Mouse (Mus musculus) testis, postnatal 14 days (tissue): ENCODE data around the gene Ptpn14.

Experiments
- DNase-seq: peaks from one replicate; pipeline ENCODE4 v3.0.0; 2021; ENCODE audit warnings: low spot score

The Ptpn14 gene

GRCm38 (mm10) chr1:189814385-189814784, 86.3 kb downstream of the Ptpn14 start:
- DNase-seq = no peak

- no peak for DNase-seq
Measured at GRCm38 (mm10) chr1:189817089-189817488, 89.0 kb downstream of the Ptpn14 start.

GRCm38 (mm10) chr1:189817810-189818209, 89.7 kb downstream of the Ptpn14 start:
- DNase-seq = no peak

GRCm38 (mm10) chr1:189820111-189820510, 92.0 kb downstream of the Ptpn14 start:
- DNase-seq = no peak

GRCm38 (mm10) chr1:189824436-189824835, 96.4 kb downstream of the Ptpn14 start:
- no peak for DNase-seq

GRCm38 (mm10) chr1:189830391-189830790, 102.3 kb downstream of the Ptpn14 start:
- no peak for DNase-seq

GRCm38 (mm10) chr1:189830797-189831232, 102.7 kb downstream of the Ptpn14 start:
- DNase-seq = no peak

GRCm38 (mm10) chr1:189833351-189833750, 105.3 kb downstream of the Ptpn14 start:
- DNase-seq = no peak

GRCm38 (mm10) chr1:189834166-189834565, 106.1 kb downstream of the Ptpn14 start:
- DNase-seq = no peak

- no peak for DNase-seq
Measured at GRCm38 (mm10) chr1:189846319-189846718, 118.3 kb downstream of the Ptpn14 start.

- no peak for DNase-seq
Measured at GRCm38 (mm10) chr1:189849550-189849949, 121.5 kb downstream of the Ptpn14 start.

- no peak for DNase-seq
Measured at GRCm38 (mm10) chr1:189852051-189852450, 124.0 kb downstream of the Ptpn14 start.

- no peak for DNase-seq
Measured at GRCm38 (mm10) chr1:189852456-189852855, 124.4 kb downstream of the Ptpn14 start.

- no peak for DNase-seq
Measured at GRCm38 (mm10) chr1:189854646-189855045, 126.6 kb downstream of the Ptpn14 start.

GRCm38 (mm10) chr1:189855739-189856138, 127.7 kb downstream of the Ptpn14 start:
- DNase-seq = no peak

- DNase-seq = no peak
Measured at GRCm38 (mm10) chr1:189858377-189858776, 130.3 kb downstream of the Ptpn14 start.

GRCm38 (mm10) chr1:189860112-189860941, 132.3 kb downstream of the Ptpn14 start:
- DNase-seq = no peak

GRCm38 (mm10) chr1:189860942-189861315, 132.9 kb downstream of the Ptpn14 start:
- no peak for DNase-seq

- no peak for DNase-seq
Measured at GRCm38 (mm10) chr1:189863727-189864126, 135.7 kb downstream of the Ptpn14 start.

- DNase-seq = no peak
Measured at GRCm38 (mm10) chr1:189864301-189864700, 136.2 kb downstream of the Ptpn14 start.

- DNase-seq = no peak
Measured at GRCm38 (mm10) chr1:189864846-189865560, 136.9 kb downstream of the Ptpn14 start.

GRCm38 (mm10) chr1:189866621-189867020, 138.6 kb downstream of the Ptpn14 start:
- no peak for DNase-seq

GRCm38 (mm10) chr1:189867034-189867433, 139.0 kb downstream of the Ptpn14 start:
- DNase-seq = no peak
